Mouse (Mus musculus) limb, embryonic 13.5 days (tissue): ENCODE data around the gene Mup3. TPM values are rescaled to one million over a fixed set of nuclear protein-coding genes. Genes with fewer than 3 reads are reported as not detected.
"Not testable (repeated sequence)": the region's sequence is repeated elsewhere in the genome, so short reads cannot be mapped to it uniquely, and the experiment has no call there.

ENCODE experiments used
- ATAC-seq: fragments of 200-750 bp; cut with Nextera tagmentation; 2 replicates; pipeline ENCODE4 v1.8.0; 2017; ENCODE audit warnings: low read depth, moderate number of reproducible peaks, moderate TSS enrichment; ENCODE audit not compliant: low FRiP score
- H3K27ac ChIP-seq: fragments of 300-500 bp; sonication (generic); 2 replicates; pipeline ENCODE4 v1.5.1; 2015; ENCODE audit warnings: inconsistent platforms, mild to moderate bottlenecking, moderate library complexity
- H3K27me3 ChIP-seq: fragments of 300-500 bp; sonication (generic); 2 replicates; pipeline ENCODE4 v1.6.1; 2015; ENCODE audit warnings: mild to moderate bottlenecking, inconsistent platforms
- H3K36me3 ChIP-seq: fragments of 300-500 bp; sonication (generic); 2 replicates; pipeline ENCODE4 v1.6.1; 2015; ENCODE audit warnings: inconsistent platforms, mild to moderate bottlenecking, moderate library complexity
- H3K4me1 ChIP-seq: fragments of 300-500 bp; sonication (generic); 2 replicates; pipeline ENCODE4 v1.6.1; 2015; ENCODE audit warnings: inconsistent platforms
- H3K4me2 ChIP-seq: fragments of 300-500 bp; sonication (generic); replicated peaks from 2 replicates; pipeline ENCODE4 v1.6.1; 2015; ENCODE audit warnings: inconsistent platforms, mild to moderate bottlenecking, moderate library complexity
- H3K4me3 ChIP-seq: fragments of 300-500 bp; sonication (generic); 2 replicates; pipeline ENCODE4 v1.5.1; 2015; ENCODE audit warnings: moderate library complexity, mild to moderate bottlenecking, inconsistent platforms
- H3K9ac ChIP-seq: fragments of 300-500 bp; sonication (generic); 2 replicates; pipeline ENCODE4 v1.6.1; 2015; ENCODE audit warnings: mild to moderate bottlenecking, inconsistent platforms
- H3K9me3 ChIP-seq: fragments of 300-500 bp; sonication (generic); 2 replicates; pipeline ENCODE4 v1.6.1; 2016; ENCODE audit warnings: inconsistent platforms
- WGBS: fragments of 180-500 bp; shearing (Covaris S2); methylation state at CpG from one replicate; pipeline ENCODE4 v1.1.7; 2015; 5-methylcytosine and 5-hydroxymethylcytosine counted together
- polyA plus RNA-seq: library from polyadenylated mRNA; unstranded; fragments of >200 nt; fragmentation: Nextera tagmentation; extraction: Ambion mirVana; gene quantifications from 2 replicates; pipeline ENCODE4 v1.2.1, GENCODE M21; 2015

The Mup3 gene
- polyA plus RNA-seq, result not detected in 2 replicates

GRCm38 (mm10) chr4:62087241-62087640 is at the start of gene Mup3:
Gene Mup3 (minus strand): TSS chr4:62087342.
- Histone ChIP-seq H3K9me3 (no peaks in the 10 kb centered on the region), H3K27ac (no peak within 1 kb of the TSS), H3K27me3 (no peaks in the 10 kb centered on the region), H3K4me3 (no peak within 1 kb of the TSS), H3K4me1 (no peaks in the 10 kb centered on the region), H3K36me3 (no peaks in the 10 kb centered on the region), H3K9ac (no peak within 1 kb of the TSS), H3K4me2 (no peak within 1 kb of the TSS)
- 77% methylated on average over 2 of the region's 2 CpGs for WGBS
- ATAC-seq, result no peak

- Histone ChIP-seq H3K36me3 (no peaks in the 10 kb centered on the region), H3K27me3 (no peaks in the 10 kb centered on the region), H3K4me1 (no peaks in the 10 kb centered on the region), H3K27ac (no peak overlapping the region), H3K4me2 (no peak overlapping the region), H3K9me3 (peaks cover 31% of the 10 kb centered on the region), H3K9ac (no peak overlapping the region), H3K4me3 (no peak overlapping the region)
- ATAC-seq, result no peak
- whole genome bisulfite sequencing, result 70% methylated on average over 7 of the region's 7 CpGs
Measured at GRCm38 (mm10) chr4:62133706-62134105, 46.6 kb upstream of the Mup3 start.

GRCm38 (mm10) chr4:62103366-62103765 is 16.2 kb upstream of the Mup3 start:
- H3K27me3 ChIP-seq, H3K27ac ChIP-seq, ATAC-seq, H3K36me3 ChIP-seq, H3K4me1 ChIP-seq, H3K4me3 ChIP-seq, H3K9me3 ChIP-seq, H3K4me2 ChIP-seq, H3K9ac ChIP-seq: not testable (repeated sequence)
- 64% methylated on average over 2 of the region's 2 CpGs for WGBS

- WGBS, result 81% methylated on average over 2 of the region's 2 CpGs
- H3K4me2 ChIP-seq, result no peak overlapping the region
- no peak overlapping the region for H3K27ac ChIP-seq
- no peaks in the 10 kb centered on the region for H3K9me3 ChIP-seq
- no peak overlapping the region for H3K9ac ChIP-seq
- ATAC-seq, result no peak
- no peaks in the 10 kb centered on the region for H3K27me3 ChIP-seq
- no peaks in the 10 kb centered on the region for H3K36me3 ChIP-seq
- H3K4me3 ChIP-seq, result no peak overlapping the region
- H3K4me1 ChIP-seq, result no peaks in the 10 kb centered on the region
Measured at GRCm38 (mm10) chr4:62087953-62088352, 811 bp upstream of the Mup3 start.

GRCm38 (mm10) chr4:62082755-62083154 is 4.4 kb downstream of the Mup3 start:
- Histone ChIP-seq H3K4me2 (no peak overlapping the region), H3K4me3 (no peak overlapping the region), H3K9ac (no peak overlapping the region), H3K27ac (no peak overlapping the region), H3K9me3 (no peaks in the 10 kb centered on the region), H3K36me3 (no peaks in the 10 kb centered on the region), H3K27me3 (no peaks in the 10 kb centered on the region), H3K4me1 (no peaks in the 10 kb centered on the region)
- ATAC-seq, result no peak

GRCm38 (mm10) chr4:62075126-62075525 is 12.0 kb downstream of the Mup3 start:
- Histone ChIP-seq H3K27me3 (no peaks in the 10 kb centered on the region), H3K9me3 (0 out of 2 replicates have a peak, but pooled peaks cover 7% of the 10 kb centered on the region), H3K4me1 (no peaks in the 10 kb centered on the region), H3K9ac (no peak overlapping the region), H3K4me3 (no peak overlapping the region), H3K36me3 (no peaks in the 10 kb centered on the region), H3K4me2 (no peak overlapping the region), H3K27ac (no peak overlapping the region)
- no peak for ATAC-seq
- 70% methylated on average over 3 of the region's 3 CpGs for WGBS

- not testable (repeated sequence) for H3K27ac ChIP-seq, H3K4me2 ChIP-seq, H3K9me3 ChIP-seq, ATAC-seq, H3K4me1 ChIP-seq, H3K27me3 ChIP-seq, H3K4me3 ChIP-seq, H3K36me3 ChIP-seq, H3K9ac ChIP-seq
- 77% methylated on average over 2 of the region's 2 CpGs for WGBS
Measured at GRCm38 (mm10) chr4:62054780-62055179, 32.4 kb downstream of the Mup3 start.

- H3K36me3 ChIP-seq, H3K9ac ChIP-seq, H3K9me3 ChIP-seq, H3K27me3 ChIP-seq, H3K27ac ChIP-seq, H3K4me3 ChIP-seq, H3K4me2 ChIP-seq, H3K4me1 ChIP-seq, ATAC-seq: not testable (repeated sequence)
- WGBS, result 87% methylated on average over 3 of the region's 3 CpGs
Measured at GRCm38 (mm10) chr4:62054058-62054457, 33.1 kb downstream of the Mup3 start, which contains the start of gene Mup20. Gene Mup20 (minus strand): TSS chr4:62054158.

Other genes starting within 250 kb of the Mup3 start
- gene Mup20, start 33.2 kb downstream of the Mup3 start, polyA plus RNA-seq, result not detected in 2 replicates
- not detected in 2 replicates for gene Mup21, start 63.5 kb upstream of the Mup3 start, polyA plus RNA-seq
- gene Zfp37, start 143.7 kb upstream of the Mup3 start, polyA plus RNA-seq, result 14.1 and 14.8 TPM in 2 replicates
- 17.7 and 19.0 TPM in 2 replicates for gene Slc31a2, start 175.2 kb upstream of the Mup3 start, polyA plus RNA-seq